Mouse (Mus musculus) spleen, postnatal 0 days (tissue): ENCODE measurements around the gene Cope. TPM values are rescaled to one million over a fixed set of nuclear protein-coding genes. Genes with fewer than 3 reads are reported as not detected.

Source experiments
- polyA plus RNA-seq: library from polyadenylated mRNA; unstranded; fragments of >200 nt; fragmentation: Nextera tagmentation; extraction: Ambion mirVana; gene quantifications from 2 replicates; pipeline ENCODE4 v1.2.1, GENCODE M21; 2015

The Cope gene
- polyA plus RNA-seq, result 164 and 185 TPM in 2 replicates

GRCm38 (mm10) chr8:70302358-70302890, at the start of gene Cope, which contains the start of gene Ddx49:
TSS of gene Cope (plus strand) at chr8:70302518.
TSS of gene Ddx49 (minus strand) at chr8:70302489.

GRCm38 (mm10) chr8:70282603-70283135, 19.6 kb upstream of the Cope start, which contains the start of gene Homer3:
TSS of gene Homer3 (plus strand) at chr8:70282827.

GRCm38 (mm10) chr8:70315624-70316510, 13.5 kb downstream of the Cope start, which contains the start of gene Cers1:
TSS of gene Cers1 (plus strand) at chr8:70315775.

GRCm38 (mm10) chr8:70329124-70329834, 27.0 kb downstream of the Cope start, which contains the start of gene Gdf1:
TSS of gene Gdf1 (plus strand) at chr8:70329817.

GRCm38 (mm10) chr8:70353194-70353817, 51.0 kb downstream of the Cope start, which contains the start of gene Upf1:
TSS of gene Upf1 (minus strand) at chr8:70353278.

Other genes starting within 250 kb of the Cope start
- 0.29 and 0.35 TPM in 2 replicates for gene Tm6sf2, start 229.6 kb upstream of the Cope start, polyA plus RNA-seq
- gene Hapln4, start 219.1 kb upstream of the Cope start, polyA plus RNA-seq, result not detected in 2 replicates
- 0.02 TPM in 1 of 2 replicates, not detected in the other for gene Ncan, start 181.6 kb upstream of the Cope start, polyA plus RNA-seq
- 29.3 and 30.0 TPM in 2 replicates for gene Nr2c2ap, start 171.2 kb upstream of the Cope start, polyA plus RNA-seq
- 7.3 and 8.6 TPM in 2 replicates for gene Rfxank, start 163.4 kb upstream of the Cope start, polyA plus RNA-seq
- gene Borcs8, start 163.0 kb upstream of the Cope start, polyA plus RNA-seq, result 26.4 and 31.2 TPM in 2 replicates
- 0.22 and 0.40 TPM in 2 replicates for gene Mef2b, start 162.8 kb upstream of the Cope start, polyA plus RNA-seq
- gene Tmem161a, start 130.2 kb upstream of the Cope start, polyA plus RNA-seq, result 25.9 and 30.0 TPM in 2 replicates
- 5.4 TPM in 2 replicates for gene Slc25a42, start 90.2 kb upstream of the Cope start, polyA plus RNA-seq
- gene Sugp2, start 68.3 kb upstream of the Cope start, polyA plus RNA-seq, result 18.2 and 18.8 TPM in 2 replicates
- gene Armc6, start 68.1 kb upstream of the Cope start, polyA plus RNA-seq, result 12.2 and 13.3 TPM in 2 replicates
- gene Homer3, start 19.7 kb upstream of the Cope start, polyA plus RNA-seq, result 12.8 and 17.0 TPM in 2 replicates
- gene Ddx49, start within 50 bp of the Cope start, polyA plus RNA-seq, result 27.7 and 29.9 TPM in 2 replicates
- 0.46 and 0.73 TPM in 2 replicates for gene Cers1, start 13.3 kb downstream of the Cope start, polyA plus RNA-seq
- gene Gdf1, start 27.3 kb downstream of the Cope start, polyA plus RNA-seq, result 0.16 and 0.34 TPM in 2 replicates
- 12.9 and 13.1 TPM in 2 replicates for gene Upf1, start 50.8 kb downstream of the Cope start, polyA plus RNA-seq
- 0.28 and 0.38 TPM in 2 replicates for gene Comp, start 71.0 kb downstream of the Cope start, polyA plus RNA-seq
- gene Crtc1, start 137.1 kb downstream of the Cope start, polyA plus RNA-seq, result 4.9 and 5.2 TPM in 2 replicates
- gene Klhl26, start 174.4 kb downstream of the Cope start, polyA plus RNA-seq, result 6.0 and 7.3 TPM in 2 replicates
- gene Tmem59l, start 184.8 kb downstream of the Cope start, polyA plus RNA-seq, result not detected in 2 replicates
- 2.3 and 2.4 TPM in 2 replicates for gene Crlf1, start 190.6 kb downstream of the Cope start, polyA plus RNA-seq
- gene Rex1bd, start 204.2 kb downstream of the Cope start, polyA plus RNA-seq, result 90.9 and 97.6 TPM in 2 replicates
- gene Uba52, start 208.3 kb downstream of the Cope start, polyA plus RNA-seq, result 940 and 995 TPM in 2 replicates
- gene Fkbp8, start 225.2 kb downstream of the Cope start, polyA plus RNA-seq, result 177 and 190 TPM in 2 replicates
- 46.7 and 49.2 TPM in 2 replicates for gene Kxd1, start 225.4 kb downstream of the Cope start, polyA plus RNA-seq
- 9.3 and 10.1 TPM in 2 replicates for gene Ell, start 236.9 kb downstream of the Cope start, polyA plus RNA-seq